Mouse (Mus musculus): Measurements from ENCODE around the gene Acsl1. TPM values are rescaled to one million over a fixed set of nuclear protein-coding genes. Genes with fewer than 3 reads are reported as not detected.

Gene Acsl1
- polyA plus RNA-seq, 1 experiment, result not detected

GRCm38 (mm10) chr8:46479794-46480532 is 9.1 kb downstream of the Acsl1 start:
- peaks cover 15% of the 10 kb centered on the region for H3K4me1 ChIP-seq (ENCODE audit: control insufficient read depth, insufficient read depth, low read length)
- WGBS, result 61% methylated on average over 7 of the region's 7 CpGs
- H3K4me3 ChIP-seq (ENCODE audit: insufficient read depth, low read depth, low read length), result no peak overlapping the region
- H3K27ac ChIP-seq (ENCODE audit: insufficient read depth, low read depth, low read length), result no peak overlapping the region
- TF ChIP-seq CTCF (IDR thresholded peaks at IDR 0.05; ENCODE audit: insufficient read depth, low read depth, low read length) (no peak), POLR2A (IDR thresholded peaks at IDR 0.05; ENCODE audit: insufficient read depth, low read depth, low read length) (no peak)

DNA sequence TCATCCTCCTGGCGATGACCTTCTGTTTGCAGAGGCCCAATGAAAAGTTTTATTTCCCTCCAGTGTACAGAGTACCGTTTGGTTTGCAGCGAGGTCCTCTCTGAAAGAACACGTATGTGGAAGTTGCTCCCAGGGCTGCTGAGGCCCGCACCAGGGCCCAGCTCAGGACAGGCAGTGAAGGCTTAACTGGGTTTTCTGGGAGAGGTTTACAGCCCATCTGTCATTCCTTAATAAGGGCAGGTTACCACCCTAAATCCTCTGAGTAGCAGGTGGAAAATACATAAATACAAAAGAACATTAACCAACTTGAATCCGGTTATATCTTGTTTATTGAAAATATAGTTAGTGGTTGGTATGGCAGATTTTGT is 9.7 kb downstream of the Acsl1 start:
- peaks cover 15% of the 10 kb centered on the region for H3K4me1 ChIP-seq (ENCODE audit: control insufficient read depth, insufficient read depth, low read length)
- TF ChIP-seq POLR2A (IDR thresholded peaks at IDR 0.05; ENCODE audit: insufficient read depth, low read depth, low read length) (no peak), CTCF (IDR thresholded peaks at IDR 0.05; ENCODE audit: insufficient read depth, low read depth, low read length) (no peak)
- H3K4me3 ChIP-seq (ENCODE audit: insufficient read depth, low read depth, low read length), result no peak overlapping the region
- no peak overlapping the region for H3K27ac ChIP-seq (ENCODE audit: insufficient read depth, low read depth, low read length)
- WGBS, result 70% methylated on average over 6 of the region's 6 CpGs

DNA sequence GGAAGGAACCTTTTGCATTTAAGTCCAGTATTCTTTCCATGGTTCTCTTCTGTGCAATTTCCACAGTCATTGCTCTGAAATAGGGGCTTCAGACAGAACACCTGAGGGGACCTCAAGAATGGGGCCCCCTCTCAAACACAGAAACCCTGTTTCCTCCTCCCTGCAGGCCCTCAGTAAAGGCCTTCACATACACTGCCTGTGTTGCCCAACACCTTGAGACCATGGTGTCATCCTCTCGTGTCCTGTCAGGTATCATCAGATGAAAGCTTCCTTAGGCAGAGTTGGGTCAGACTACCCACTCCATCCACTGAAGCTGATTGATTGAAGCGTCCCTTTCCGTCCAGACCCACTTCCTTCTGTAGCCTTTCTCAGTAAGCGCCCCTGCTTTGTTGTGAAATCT is 11.9 kb downstream of the Acsl1 start:
- Histone ChIP-seq H3K4me1 (ENCODE audit: control insufficient read depth, insufficient read depth, low read length) (peaks cover 16% of the 10 kb centered on the region), H3K4me3 (ENCODE audit: insufficient read depth, low read depth, low read length) (no peak overlapping the region), H3K27ac (ENCODE audit: insufficient read depth, low read depth, low read length) (no peak overlapping the region)
- WGBS, result 88% methylated on average over 4 of the region's 4 CpGs
- TF ChIP-seq CTCF (IDR thresholded peaks at IDR 0.05; ENCODE audit: insufficient read depth, low read depth, low read length), result no peak
- TF ChIP-seq POLR2A (IDR thresholded peaks at IDR 0.05; ENCODE audit: insufficient read depth, low read depth, low read length), result no peak

DNA sequence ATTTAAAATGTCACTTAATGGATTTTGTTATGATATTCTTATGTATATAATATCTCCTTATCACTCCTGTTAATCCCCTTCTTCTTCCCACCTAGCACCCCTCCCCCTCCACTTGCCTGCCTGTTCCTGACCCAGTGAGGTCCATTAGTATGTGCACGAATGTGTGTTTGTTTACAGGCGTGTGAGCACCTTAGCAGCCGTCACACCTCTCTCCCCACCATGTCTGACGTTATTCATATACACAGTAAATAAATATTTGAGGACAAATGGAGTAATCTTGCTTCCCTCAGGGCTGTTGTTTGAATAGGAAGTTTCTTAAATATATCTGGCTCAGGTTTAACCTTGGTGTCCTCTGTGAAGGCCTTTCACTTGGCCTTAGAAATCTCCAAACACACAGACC is 12.4 kb downstream of the Acsl1 start:
- WGBS, result 88% methylated on average over 4 of the region's 4 CpGs
- TF ChIP-seq POLR2A (IDR thresholded peaks at IDR 0.05; ENCODE audit: insufficient read depth, low read depth, low read length) (no peak), CTCF (IDR thresholded peaks at IDR 0.05; ENCODE audit: insufficient read depth, low read depth, low read length) (no peak)
- Histone ChIP-seq H3K4me1 (ENCODE audit: control insufficient read depth, insufficient read depth, low read length) (peaks cover 18% of the 10 kb centered on the region), H3K4me3 (ENCODE audit: insufficient read depth, low read depth, low read length) (no peak overlapping the region), H3K27ac (ENCODE audit: insufficient read depth, low read depth, low read length) (no peak overlapping the region)

- TF ChIP-seq CTCF (IDR thresholded peaks at IDR 0.05; ENCODE audit: insufficient read depth, low read depth, low read length), result no peak
- no peak for TF ChIP-seq POLR2A (IDR thresholded peaks at IDR 0.05; ENCODE audit: insufficient read depth, low read depth, low read length)
- H3K4me1 ChIP-seq (ENCODE audit: control insufficient read depth, insufficient read depth, low read length), result peaks cover 21% of the 10 kb centered on the region
- no peak overlapping the region for H3K27ac ChIP-seq (ENCODE audit: insufficient read depth, low read depth, low read length)
- H3K4me3 ChIP-seq (ENCODE audit: insufficient read depth, low read depth, low read length), result no peak overlapping the region
- 66% methylated on average over 4 of the region's 4 CpGs for WGBS
These were observed 13.2 kb downstream of the Acsl1 start for GRCm38 (mm10) chr8:46484077-46484476.

DNA sequence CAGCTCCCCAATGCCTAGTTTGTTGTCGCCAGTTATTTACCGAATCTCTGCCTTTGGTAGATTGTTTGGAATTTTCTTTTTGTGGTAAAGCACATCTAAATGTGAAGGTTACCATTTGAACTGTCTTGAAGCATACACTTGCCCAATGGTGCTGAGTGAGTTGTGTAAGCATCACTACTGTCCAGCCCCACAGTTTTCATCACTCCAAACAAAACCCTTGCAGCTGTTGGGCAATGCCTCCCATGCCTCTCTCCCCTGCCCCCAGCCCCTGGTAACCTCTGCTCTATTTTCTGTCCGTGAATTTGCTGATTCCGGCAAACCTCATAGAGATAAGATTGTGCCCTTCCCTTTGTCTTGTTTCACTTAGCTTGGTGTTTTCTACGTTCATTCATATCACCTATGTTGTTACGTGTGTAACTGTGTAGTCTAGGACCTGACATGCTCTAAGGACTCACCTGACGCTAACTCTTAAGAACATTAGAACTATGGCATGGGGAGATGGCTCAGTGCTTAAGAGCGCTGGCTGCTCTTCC is 14.2 kb downstream of the Acsl1 start:
- no peak overlapping the region for H3K27ac ChIP-seq (ENCODE audit: insufficient read depth, low read depth, low read length)
- no peak overlapping the region for H3K4me3 ChIP-seq (ENCODE audit: insufficient read depth, low read depth, low read length)
- H3K4me1 ChIP-seq (ENCODE audit: control insufficient read depth, insufficient read depth, low read length), result peaks cover 17% of the 10 kb centered on the region
- 97% methylated on average over 8 of the region's 8 CpGs for WGBS
- no peak for TF ChIP-seq CTCF (IDR thresholded peaks at IDR 0.05; ENCODE audit: insufficient read depth, low read depth, low read length)
- no peak for TF ChIP-seq POLR2A (IDR thresholded peaks at IDR 0.05; ENCODE audit: insufficient read depth, low read depth, low read length)

DNA sequence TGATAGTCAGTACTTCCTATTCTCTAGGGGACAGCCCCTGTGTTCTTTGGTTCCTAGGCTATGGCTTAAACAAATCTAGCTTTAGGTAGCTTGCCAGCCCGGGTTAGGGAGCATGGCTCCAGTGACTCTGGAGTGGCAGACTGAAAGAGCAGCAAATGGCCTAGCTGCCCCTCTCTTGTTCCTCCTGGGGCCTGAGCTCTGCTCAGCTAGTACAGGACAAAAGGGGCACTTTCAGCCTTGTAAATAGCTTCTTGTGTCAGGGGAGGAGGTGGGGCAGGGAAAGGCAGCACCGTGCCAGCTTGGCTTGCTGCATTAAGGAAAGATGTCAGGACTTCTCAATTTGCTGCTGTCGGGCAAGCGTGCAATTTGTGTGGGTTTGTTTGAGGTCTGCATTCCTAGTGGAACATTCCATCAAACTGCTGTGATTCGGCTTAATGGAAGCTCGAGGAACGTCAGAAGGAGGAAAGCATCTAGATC is 17.3 kb downstream of the Acsl1 start:
- Histone ChIP-seq H3K27ac (ENCODE audit: insufficient read depth, low read depth, low read length) (0 out of 2 replicates have a peak overlapping the region, but pooled peaks have one; percentile 7), H3K4me1 (ENCODE audit: control insufficient read depth, insufficient read depth, low read length) (peaks cover 15% of the 10 kb centered on the region), H3K4me3 (ENCODE audit: insufficient read depth, low read depth, low read length) (no peak overlapping the region)
- TF ChIP-seq CTCF (IDR thresholded peaks at IDR 0.05; ENCODE audit: insufficient read depth, low read depth, low read length), result no peak
- TF ChIP-seq POLR2A (IDR thresholded peaks at IDR 0.05; ENCODE audit: insufficient read depth, low read depth, low read length), result no peak
- 24% methylated on average over 7 of the region's 7 CpGs for WGBS

DNA sequence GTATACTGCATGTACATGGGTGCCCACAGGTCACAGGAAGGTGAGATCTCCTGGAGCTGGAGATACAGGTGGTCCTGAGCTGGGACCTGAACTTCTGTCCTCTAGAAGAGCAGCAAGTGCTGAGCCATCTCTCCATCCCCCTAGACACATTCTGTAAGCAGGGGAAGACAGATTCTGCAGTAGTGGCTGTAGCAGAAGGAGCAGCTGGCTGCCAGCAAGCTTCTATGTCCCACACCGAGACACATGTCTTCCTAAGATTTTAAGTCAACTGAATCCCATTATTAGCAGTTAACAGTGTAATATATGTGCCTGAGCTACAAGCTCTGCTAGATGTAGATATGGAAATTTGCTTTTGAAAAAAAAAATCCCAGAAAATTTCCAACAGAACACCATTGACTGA is 18.4 kb downstream of the Acsl1 start:
- TF ChIP-seq POLR2A (IDR thresholded peaks at IDR 0.05; ENCODE audit: insufficient read depth, low read depth, low read length), result no peak
- peaks cover 13% of the 10 kb centered on the region for H3K4me1 ChIP-seq (ENCODE audit: control insufficient read depth, insufficient read depth, low read length)
- WGBS, result 63% methylated on average over 1 of the region's 1 CpGs
- H3K4me3 ChIP-seq (ENCODE audit: insufficient read depth, low read depth, low read length), result no peak overlapping the region
- no peak overlapping the region for H3K27ac ChIP-seq (ENCODE audit: insufficient read depth, low read depth, low read length)

DNA sequence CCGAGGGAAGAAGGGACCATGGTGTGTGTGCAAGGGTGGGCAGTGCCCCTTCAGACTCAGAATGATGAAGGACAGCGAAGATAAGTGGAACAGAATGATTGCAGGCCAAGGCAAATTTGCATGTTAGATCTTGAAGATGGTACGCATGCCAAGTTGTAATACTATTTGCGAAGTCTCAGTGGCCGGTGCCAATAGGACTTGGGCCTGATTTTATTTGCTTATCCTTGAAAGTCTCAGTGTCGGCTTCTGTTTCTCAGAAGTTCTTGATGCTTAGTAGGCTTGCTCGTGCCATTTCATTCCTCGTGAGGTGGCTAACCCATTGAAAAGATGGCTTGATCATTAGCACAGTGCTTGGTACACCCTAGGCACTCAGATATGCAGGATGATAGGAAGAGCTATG is 19.4 kb downstream of the Acsl1 start:
- WGBS, result 81% methylated on average over 8 of the region's 8 CpGs
- Histone ChIP-seq H3K4me1 (ENCODE audit: control insufficient read depth, insufficient read depth, low read length) (peaks cover 13% of the 10 kb centered on the region), H3K27ac (ENCODE audit: insufficient read depth, low read depth, low read length) (no peak overlapping the region)

More for the DNA sequence above, 19.4 kb downstream of the Acsl1 start:
- no peak overlapping the region for H3K4me3 ChIP-seq (ENCODE audit: insufficient read depth, low read depth, low read length)
- no peak for TF ChIP-seq CTCF (IDR thresholded peaks at IDR 0.05; ENCODE audit: insufficient read depth, low read depth, low read length)
- no peak for TF ChIP-seq POLR2A (IDR thresholded peaks at IDR 0.05; ENCODE audit: insufficient read depth, low read depth, low read length)

Data from olfactory bulb, adult 2 months (tissue).